Mouse (Mus musculus): ENCODE results near the gene Nat9. TPM values are rescaled to one million over a fixed set of nuclear protein-coding genes. Genes with fewer than 3 reads are reported as not detected.

The Nat9 gene
- polyA plus RNA-seq, 1 experiment from 2014 or later = 20.0 TPM

DNA sequence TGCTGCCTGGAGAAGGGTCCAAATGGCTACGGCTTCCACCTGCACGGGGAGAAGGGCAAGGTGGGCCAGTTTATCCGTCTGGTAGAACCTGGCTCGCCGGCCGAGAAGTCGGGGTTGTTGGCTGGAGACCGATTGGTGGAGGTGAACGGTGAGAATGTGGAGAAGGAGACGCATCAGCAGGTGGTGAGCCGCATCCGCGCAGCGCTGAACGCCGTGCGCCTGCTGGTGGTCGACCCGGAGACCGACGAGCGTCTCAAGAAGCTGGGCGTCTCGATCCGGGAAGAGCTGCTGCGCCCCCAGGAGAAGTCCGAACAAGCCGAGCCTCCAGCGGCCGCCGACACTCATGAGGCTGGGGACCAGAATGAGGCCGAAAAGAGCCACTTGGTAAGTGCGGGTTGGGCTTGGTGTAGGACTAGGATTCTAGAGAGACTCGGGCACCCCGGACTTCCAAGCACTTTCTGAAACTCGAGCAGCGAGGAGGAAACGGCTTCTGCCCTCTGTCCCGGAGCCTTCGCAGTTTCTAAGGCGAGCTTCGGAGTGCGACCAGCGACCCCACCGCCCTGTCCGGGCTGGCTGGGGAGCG lies 24.0 kb downstream of the Nat9 start:
- DNase-seq (ENCODE audit: low spot score) (no peak), ATAC-seq (ENCODE audit: low FRiP score) (no peak; the same call in 1 of the 2 replicates)
- Histone ChIP-seq H3K4me2 (replicated peaks) (peak overlapping the region; percentile 72), H3K9me3 (ENCODE audit: control insufficient read depth, low read length) (no peaks in the 10 kb centered on the region), H3K4me1 (replicated peaks; ENCODE audit: control insufficient read depth, insufficient read depth, low read length) (peaks cover 13% of the 10 kb centered on the region; the same call in 1 of the 2 replicates), H3K9ac (peak overlapping the region; percentile 60), H3K36me3 (replicated peaks; ENCODE audit: control insufficient read depth, insufficient read depth) (no peaks in the 10 kb centered on the region), H3K27me3 (ENCODE audit: control insufficient read depth, insufficient read depth, low read length) (peaks cover 51% of the 10 kb centered on the region), H3K27ac (peak overlapping the region; percentile 20; the same call in 1 of the 2 replicates), H3K4me3 (replicated peaks; ENCODE audit: low read length) (peak overlapping the region; percentile 56)
- under 1% methylated on average over 47 of the region's 47 CpGs for WGBS

- peak; percentile 92 for ATAC-seq (ENCODE audit: low FRiP score)
- peak within 1 kb of the TSS; percentile 72 for H3K4me2 ChIP-seq (replicated peaks)
- H3K27me3 ChIP-seq (ENCODE audit: control insufficient read depth, insufficient read depth, low read length) = peaks cover 51% of the 10 kb centered on the region
- H3K27ac ChIP-seq = peak within 1 kb of the TSS; percentile 48
- no peaks in the 10 kb centered on the region for H3K36me3 ChIP-seq (replicated peaks; ENCODE audit: control insufficient read depth, insufficient read depth)
- H3K4me3 ChIP-seq (replicated peaks; ENCODE audit: low read length) = peak within 1 kb of the TSS; percentile 56
- 0% methylated on average over 47 of the region's 47 CpGs for WGBS
- peak; percentile 88 for DNase-seq (ENCODE audit: low spot score)
- peak within 1 kb of the TSS; percentile 60 for H3K9ac ChIP-seq
- no peaks in the 10 kb centered on the region for H3K9me3 ChIP-seq (ENCODE audit: control insufficient read depth, low read length)
- H3K4me1 ChIP-seq (replicated peaks; ENCODE audit: control insufficient read depth, insufficient read depth, low read length) = peaks cover 13% of the 10 kb centered on the region; the same call in 1 of the 2 replicates
Observed at GRCm38 (mm10) chr11:115162832-115163480, 24.7 kb downstream of the Nat9 start, which contains the start of gene Slc9a3r1. Gene Slc9a3r1, plus strand, starts transcription at chr11:115163341.

DNA sequence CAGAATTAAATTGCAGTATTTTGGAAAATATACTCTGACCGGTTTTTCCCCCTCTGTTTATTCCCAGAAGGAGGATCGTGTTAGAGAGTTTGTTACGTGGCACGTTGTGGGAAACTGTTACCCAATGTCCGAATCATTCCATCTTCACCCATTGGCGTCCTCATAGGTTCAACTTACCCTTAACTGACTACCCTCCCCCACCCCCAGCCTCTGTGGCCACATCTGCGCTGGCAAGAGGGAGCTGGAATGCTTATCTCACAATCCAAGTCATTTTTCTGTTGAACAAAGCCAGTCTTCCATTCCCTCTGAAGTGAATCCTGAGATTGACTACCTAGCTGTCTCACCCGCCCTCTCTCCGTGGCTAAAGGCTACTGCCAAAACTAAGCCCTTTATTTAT lies 25.5 kb downstream of the Nat9 start:
- Histone ChIP-seq H3K9me3 (ENCODE audit: control insufficient read depth, low read length) (no peaks in the 10 kb centered on the region), H3K27me3 (ENCODE audit: control insufficient read depth, insufficient read depth, low read length) (peaks cover 51% of the 10 kb centered on the region), H3K36me3 (replicated peaks; ENCODE audit: control insufficient read depth, insufficient read depth) (no peaks in the 10 kb centered on the region), H3K27ac (0 out of 2 replicates have a peak overlapping the region, but pooled peaks have one; percentile 48), H3K4me1 (replicated peaks; ENCODE audit: control insufficient read depth, insufficient read depth, low read length) (peaks cover 13% of the 10 kb centered on the region; the same call in 1 of the 2 replicates), H3K4me2 (replicated peaks) (peak overlapping the region; percentile 72), H3K9ac (no peak overlapping the region), H3K4me3 (replicated peaks; ENCODE audit: low read length) (peak overlapping the region; percentile 56; the same call in 1 of the 2 replicates)
- ATAC-seq (ENCODE audit: low FRiP score) (no peak), DNase-seq (ENCODE audit: low spot score) (no peak)
- 24% methylated on average over 9 of the region's 9 CpGs for WGBS

DNA sequence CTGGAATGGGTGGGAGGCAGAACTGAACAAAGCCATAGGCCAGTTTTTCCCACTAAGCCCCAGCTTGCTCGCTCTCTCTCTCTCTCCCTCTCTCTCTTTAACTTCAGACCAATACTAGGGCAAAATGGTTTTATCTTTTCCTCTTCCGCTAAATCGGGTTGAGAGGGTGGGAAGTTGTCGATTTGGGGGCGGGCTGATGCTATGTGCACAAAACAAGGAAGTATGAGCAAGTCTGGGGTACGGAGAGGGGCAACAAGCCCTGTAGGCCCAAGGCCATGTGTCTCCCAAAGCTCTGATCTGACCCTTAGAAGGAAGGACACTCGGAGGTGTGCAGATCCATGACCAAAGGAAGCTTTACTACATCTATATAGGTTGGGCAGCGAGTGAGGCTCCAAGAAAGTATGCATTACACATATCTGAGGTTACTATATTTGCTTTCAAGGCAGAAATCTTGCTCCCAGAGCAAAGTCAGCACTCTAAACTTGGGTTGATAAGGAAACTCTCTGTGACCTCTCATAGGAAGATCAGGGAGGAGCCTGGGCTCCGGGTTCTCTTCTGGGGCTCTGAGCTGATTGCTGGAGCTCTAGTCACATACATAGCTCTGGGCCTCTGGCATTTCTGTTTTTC lies 26.0 kb downstream of the Nat9 start:
- peaks cover 13% of the 10 kb centered on the region; the same call in 1 of the 2 replicates for H3K4me1 ChIP-seq (replicated peaks; ENCODE audit: control insufficient read depth, insufficient read depth, low read length)

DNA sequence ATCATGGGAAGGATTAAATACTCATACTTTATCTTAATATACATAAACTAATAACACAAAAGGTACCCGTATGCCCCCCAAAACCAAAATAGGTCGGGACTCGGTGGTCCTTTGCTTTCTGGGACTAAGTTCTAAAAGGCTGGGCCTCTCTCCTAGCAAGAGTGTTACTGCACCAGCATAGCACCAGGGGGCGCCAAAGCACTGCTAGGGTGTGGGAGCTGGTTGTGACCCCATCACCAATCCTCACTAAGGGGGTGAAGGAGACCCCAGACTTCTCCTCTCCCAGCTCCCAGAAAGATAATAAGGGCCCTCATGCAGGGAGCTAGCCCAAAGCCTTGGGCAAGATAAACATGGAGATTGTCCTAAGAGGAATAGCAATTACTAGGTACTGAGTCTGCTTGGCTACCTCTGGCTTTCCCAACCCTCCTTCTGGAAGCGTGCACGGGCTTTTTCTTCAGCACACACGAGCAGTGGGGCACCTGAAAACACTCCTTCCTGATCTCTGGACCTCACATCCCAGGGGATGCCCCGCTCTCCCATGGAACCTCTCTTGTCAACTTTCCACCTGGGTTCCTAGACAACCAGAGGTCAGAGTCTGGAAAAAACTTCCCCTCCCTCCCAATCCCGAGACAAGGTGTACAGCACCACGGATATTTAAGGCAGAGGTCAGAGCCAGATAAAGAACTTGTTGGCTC lies 26.6 kb downstream of the Nat9 start:
- peaks cover 60% of the 10 kb centered on the region for H3K27me3 ChIP-seq (ENCODE audit: control insufficient read depth, insufficient read depth, low read length)
- H3K9me3 ChIP-seq (ENCODE audit: control insufficient read depth, low read length) = no peaks in the 10 kb centered on the region
- H3K4me2 ChIP-seq (replicated peaks) = no peak overlapping the region
- H3K4me3 ChIP-seq (replicated peaks; ENCODE audit: low read length) = no peak overlapping the region
- no peaks in the 10 kb centered on the region for H3K36me3 ChIP-seq (replicated peaks; ENCODE audit: control insufficient read depth, insufficient read depth)
- WGBS = 28% methylated on average over 10 of the region's 10 CpGs
- no peak overlapping the region for H3K27ac ChIP-seq
- H3K9ac ChIP-seq = no peak overlapping the region
- DNase-seq (ENCODE audit: low spot score) (peak; percentile 71), ATAC-seq (ENCODE audit: low FRiP score) (no peak)
- H3K4me1 ChIP-seq (replicated peaks; ENCODE audit: control insufficient read depth, insufficient read depth, low read length) = peaks cover 13% of the 10 kb centered on the region; the same call in 1 of the 2 replicates

More for the DNA sequence above, 26.0 kb downstream of the Nat9 start:
- H3K9me3 ChIP-seq (ENCODE audit: control insufficient read depth, low read length) = no peaks in the 10 kb centered on the region
- WGBS = 65% methylated on average over 9 of the region's 9 CpGs
- DNase-seq (ENCODE audit: low spot score) (no peak), ATAC-seq (ENCODE audit: low FRiP score) (no peak)
- H3K36me3 ChIP-seq (replicated peaks; ENCODE audit: control insufficient read depth, insufficient read depth) = no peaks in the 10 kb centered on the region
- no peak overlapping the region for H3K4me2 ChIP-seq (replicated peaks)
- no peak overlapping the region for H3K9ac ChIP-seq
- no peak overlapping the region for H3K4me3 ChIP-seq (replicated peaks; ENCODE audit: low read length)
- H3K27me3 ChIP-seq (ENCODE audit: control insufficient read depth, insufficient read depth, low read length) = peaks cover 55% of the 10 kb centered on the region
- no peak overlapping the region for H3K27ac ChIP-seq

DNA sequence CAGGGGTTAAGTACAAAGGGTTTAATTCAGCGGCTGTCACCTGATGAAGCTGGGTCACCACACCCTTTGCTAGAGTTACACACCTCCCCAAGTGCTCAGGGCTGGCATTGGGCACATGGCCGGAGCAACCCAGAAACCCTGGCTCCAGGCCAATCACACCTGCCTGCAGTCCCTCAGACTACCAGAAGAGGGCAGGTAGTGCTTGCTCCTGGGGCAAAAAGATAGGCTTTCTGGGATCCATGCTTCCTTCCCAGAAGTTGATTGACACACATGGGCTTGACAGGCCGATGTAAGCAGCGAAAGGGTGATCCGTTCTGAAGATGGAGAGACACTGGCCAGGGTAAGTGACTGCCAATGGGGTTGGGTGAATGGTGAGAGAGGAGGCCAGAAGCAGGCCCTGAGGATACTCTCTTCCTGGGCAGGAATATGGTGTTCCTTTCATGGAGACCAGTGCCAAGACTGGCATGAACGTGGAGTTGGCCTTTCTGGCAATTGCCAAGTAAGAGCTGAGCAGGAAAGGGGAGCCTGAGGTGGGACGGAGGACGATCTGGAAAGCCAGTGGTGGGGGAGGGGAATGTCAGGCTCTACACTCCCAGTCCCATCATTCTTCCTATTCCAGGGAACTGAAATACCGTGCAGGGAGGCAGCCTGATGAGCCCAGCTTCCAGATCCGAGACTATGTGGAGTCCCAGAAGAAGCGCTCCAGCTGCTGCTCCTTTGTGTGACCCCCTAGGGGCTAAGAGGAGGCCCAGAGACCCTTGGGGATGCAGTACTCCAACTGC lies 27.5 kb downstream of the Nat9 start:
- no peak overlapping the region for H3K4me2 ChIP-seq (replicated peaks)
- no peak overlapping the region for H3K27ac ChIP-seq
- no peaks in the 10 kb centered on the region for H3K36me3 ChIP-seq (replicated peaks; ENCODE audit: control insufficient read depth, insufficient read depth)
- ATAC-seq (ENCODE audit: low FRiP score) (no peak), DNase-seq (ENCODE audit: low spot score) (no peak)
- peaks cover 60% of the 10 kb centered on the region for H3K27me3 ChIP-seq (ENCODE audit: control insufficient read depth, insufficient read depth, low read length)
- no peak overlapping the region for H3K9ac ChIP-seq
- H3K4me1 ChIP-seq (replicated peaks; ENCODE audit: control insufficient read depth, insufficient read depth, low read length) = peaks cover 13% of the 10 kb centered on the region; the same call in 1 of the 2 replicates
- 37% methylated on average over 11 of the region's 11 CpGs for WGBS
- no peaks in the 10 kb centered on the region for H3K9me3 ChIP-seq (ENCODE audit: control insufficient read depth, low read length)
- no peak overlapping the region for H3K4me3 ChIP-seq (replicated peaks; ENCODE audit: low read length)

DNA sequence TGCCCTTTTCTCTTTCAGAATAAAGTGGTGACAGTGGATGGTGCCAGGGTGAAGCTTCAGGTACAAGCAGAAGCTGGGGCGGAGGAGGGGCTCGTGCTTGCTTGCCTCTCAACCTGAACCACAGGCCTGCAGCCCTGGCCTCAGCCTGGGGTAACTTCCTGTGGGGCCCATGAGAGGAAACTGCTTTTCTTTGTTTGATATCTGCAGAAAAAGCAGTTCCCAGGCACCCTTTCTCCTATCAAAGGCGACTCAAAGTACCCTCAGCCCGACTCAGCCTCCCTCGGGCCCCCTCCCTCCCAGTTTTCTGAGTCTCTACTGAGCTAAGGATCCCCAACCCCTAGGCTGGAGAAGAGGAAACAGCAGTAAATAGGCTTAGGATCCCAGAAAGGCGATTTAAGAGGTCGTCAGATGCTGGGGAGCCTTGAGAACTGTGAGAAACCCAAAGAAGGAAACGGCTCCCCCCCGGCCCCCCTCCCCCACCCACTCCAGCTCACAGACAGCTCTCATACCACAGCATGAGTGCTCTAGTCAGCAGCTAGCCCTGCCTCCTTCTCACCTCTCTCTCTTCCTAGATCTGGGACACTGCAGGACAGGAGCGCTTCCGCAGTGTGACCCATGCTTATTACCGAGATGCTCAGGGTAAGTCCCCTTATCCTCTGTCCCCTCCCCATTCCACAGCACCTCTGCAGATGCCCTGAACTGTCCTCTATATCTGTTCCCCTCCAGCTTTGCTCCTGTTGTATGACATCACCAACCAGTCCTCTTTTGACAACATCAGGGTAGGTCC lies 29.5 kb downstream of the Nat9 start:
- Histone ChIP-seq H3K4me2 (replicated peaks) (no peak overlapping the region), H3K36me3 (replicated peaks; ENCODE audit: control insufficient read depth, insufficient read depth) (no peaks in the 10 kb centered on the region), H3K4me3 (replicated peaks; ENCODE audit: low read length) (no peak overlapping the region), H3K9me3 (ENCODE audit: control insufficient read depth, low read length) (no peaks in the 10 kb centered on the region), H3K27me3 (ENCODE audit: control insufficient read depth, insufficient read depth, low read length) (peaks cover 61% of the 10 kb centered on the region), H3K9ac (no peak overlapping the region), H3K4me1 (replicated peaks; ENCODE audit: control insufficient read depth, insufficient read depth, low read length) (peaks cover 4% of the 10 kb centered on the region; the same call in 1 of the 2 replicates), H3K27ac (no peak overlapping the region)
- no peak for ATAC-seq (ENCODE audit: low FRiP score)
- DNase-seq (ENCODE audit: low spot score) = no peak
- WGBS = 44% methylated on average over 12 of the region's 12 CpGs

DNA sequence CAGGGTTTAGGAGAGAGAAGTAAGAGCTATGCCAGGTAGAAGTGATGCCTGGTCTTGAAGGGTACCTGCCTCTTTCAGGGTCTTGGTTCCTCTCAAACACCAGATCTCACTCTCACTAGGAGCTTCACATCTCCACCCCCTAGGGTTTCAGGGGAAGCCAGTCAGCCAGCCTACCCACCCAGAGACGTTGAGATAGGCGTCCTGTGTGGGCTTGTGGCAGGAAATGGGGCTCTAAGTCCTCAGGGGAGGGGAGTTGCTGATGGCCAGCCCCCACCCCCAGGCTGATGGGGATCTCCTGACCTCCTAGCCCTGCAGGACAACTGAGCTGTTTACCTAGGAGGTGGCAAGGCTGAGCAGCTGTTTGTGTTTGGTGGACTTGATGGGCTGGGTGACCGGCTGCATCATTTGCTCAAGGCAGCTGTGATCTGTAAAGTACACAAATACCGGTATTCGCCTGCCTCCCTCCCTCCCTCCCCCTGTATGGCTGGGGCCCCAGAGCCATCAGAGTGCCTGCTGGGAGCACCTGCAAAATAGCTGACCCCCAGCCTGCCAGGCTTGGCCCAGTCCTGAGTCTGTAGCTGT lies 32.5 kb downstream of the Nat9 start:
- no peak for DNase-seq (ENCODE audit: low spot score)
- H3K27ac ChIP-seq = no peak overlapping the region
- H3K4me1 ChIP-seq (replicated peaks; ENCODE audit: control insufficient read depth, insufficient read depth, low read length) = no peaks in the 10 kb centered on the region; the same call in 1 of the 2 replicates
- no peak overlapping the region for H3K4me2 ChIP-seq (replicated peaks)
- WGBS = 17% methylated on average over 5 of the region's 5 CpGs
- peaks cover 44% of the 10 kb centered on the region for H3K27me3 ChIP-seq (ENCODE audit: control insufficient read depth, insufficient read depth, low read length)
- ATAC-seq (ENCODE audit: low FRiP score) = no peak
- H3K9ac ChIP-seq = no peak overlapping the region
- H3K9me3 ChIP-seq (ENCODE audit: control insufficient read depth, low read length) = no peaks in the 10 kb centered on the region
- H3K36me3 ChIP-seq (replicated peaks; ENCODE audit: control insufficient read depth, insufficient read depth) = no peaks in the 10 kb centered on the region
- H3K4me3 ChIP-seq (replicated peaks; ENCODE audit: low read length) = no peak overlapping the region
